Mouse (Mus musculus) lung, embryonic 15.5 days (tissue): ENCODE data around the gene Nr5a1. TPM values are rescaled to one million over a fixed set of nuclear protein-coding genes. Genes with fewer than 3 reads are reported as not detected.
A peak's percentile ranks its signal among the peaks of the same experiment; 100 is the strongest.

Experiments
- ATAC-seq: fragments of 200-750 bp; cut with Nextera tagmentation; 2 replicates; pipeline ENCODE4 v1.8.0; 2017; ENCODE audit warnings: moderate number of reproducible peaks, borderline replicate concordance; ENCODE audit not compliant: low FRiP score, low TSS enrichment; ENCODE audit errors: extremely low read depth
- H3K27ac ChIP-seq: fragments of 300-500 bp; sonication (generic); 2 replicates; pipeline ENCODE4 v1.5.1; 2015; ENCODE audit warnings: moderate library complexity, mild to moderate bottlenecking, inconsistent platforms
- H3K27me3 ChIP-seq: fragments of 300-500 bp; sonication (generic); 2 replicates; pipeline ENCODE4 v1.6.1; 2015; ENCODE audit warnings: inconsistent platforms
- H3K36me3 ChIP-seq: fragments of 300-500 bp; sonication (generic); 2 replicates; pipeline ENCODE4 v1.6.1; 2015; ENCODE audit warnings: inconsistent platforms
- H3K4me1 ChIP-seq: fragments of 300-500 bp; sonication (generic); 2 replicates; pipeline ENCODE4 v1.6.1; 2015; ENCODE audit warnings: inconsistent platforms
- H3K4me2 ChIP-seq: fragments of 300-500 bp; sonication (generic); 2 replicates; pipeline ENCODE4 v1.6.1; 2015; ENCODE audit warnings: inconsistent platforms, mild to moderate bottlenecking, moderate library complexity
- H3K4me3 ChIP-seq: fragments of 300-500 bp; sonication (generic); 2 replicates; pipeline ENCODE4 v1.5.1; 2015; ENCODE audit warnings: mild to moderate bottlenecking, inconsistent platforms
- H3K9ac ChIP-seq: fragments of 300-500 bp; sonication (generic); 2 replicates; pipeline ENCODE4 v1.6.1; 2015; ENCODE audit warnings: inconsistent platforms
- H3K9me3 ChIP-seq: fragments of 300-500 bp; sonication (generic); 2 replicates; pipeline ENCODE4 v1.6.1; 2016; ENCODE audit warnings: inconsistent platforms
- WGBS: fragments of 180-500 bp; shearing (Covaris S2); methylation state at CpG from one replicate; pipeline ENCODE4 v1.1.7; 2015; 5-methylcytosine and 5-hydroxymethylcytosine counted together
- polyA plus RNA-seq: library from polyadenylated mRNA; unstranded; fragments of >200 nt; fragmentation: Nextera tagmentation; extraction: Ambion mirVana; gene quantifications from 2 replicates; pipeline ENCODE4 v1.2.1, GENCODE M21; 2015

Gene Nr5a1
- polyA plus RNA-seq, 1 experiment from 2014 or later: 0.16 TPM

- no peaks in the 10 kb centered on the region for H3K9me3 ChIP-seq
- H3K27ac ChIP-seq: no peak overlapping the region
- H3K4me3 ChIP-seq: no peak overlapping the region
- 0 out of 2 replicates have a peak, but pooled peaks have one; percentile 12 for ATAC-seq
- H3K9ac ChIP-seq: no peak overlapping the region
- peaks cover 12% of the 10 kb centered on the region for H3K27me3 ChIP-seq
- H3K4me2 ChIP-seq: no peak overlapping the region
- no peaks in the 10 kb centered on the region for H3K36me3 ChIP-seq
- peaks cover 16% of the 10 kb centered on the region for H3K4me1 ChIP-seq
- 32% methylated on average over 8 of the region's 8 CpGs for WGBS
These were observed 4.3 kb upstream of the Nr5a1 start for GRCm38 (mm10) chr2:38718676-38719075.

GRCm38 (mm10) chr2:38717436-38717835 is 3.1 kb upstream of the Nr5a1 start:
- no peak overlapping the region for H3K9ac ChIP-seq
- H3K4me3 ChIP-seq: no peak overlapping the region
- no peaks in the 10 kb centered on the region for H3K9me3 ChIP-seq
- WGBS: 67% methylated on average over 2 of the region's 2 CpGs
- peaks cover 11% of the 10 kb centered on the region for H3K4me1 ChIP-seq
- H3K27ac ChIP-seq: no peak overlapping the region
- H3K36me3 ChIP-seq: no peaks in the 10 kb centered on the region
- H3K27me3 ChIP-seq: peaks cover 24% of the 10 kb centered on the region
- no peak for ATAC-seq
- no peak overlapping the region for H3K4me2 ChIP-seq

GRCm38 (mm10) chr2:38713596-38713995 is 746 bp downstream of the Nr5a1 start:
- H3K4me3 ChIP-seq: no peak overlapping the region
- peaks cover 62% of the 10 kb centered on the region for H3K27me3 ChIP-seq
- H3K9ac ChIP-seq: no peak overlapping the region
- peaks cover 20% of the 10 kb centered on the region for H3K4me1 ChIP-seq
- H3K36me3 ChIP-seq: no peaks in the 10 kb centered on the region
- no peak for ATAC-seq
- no peaks in the 10 kb centered on the region for H3K9me3 ChIP-seq
- no peak overlapping the region for H3K4me2 ChIP-seq
- no peak overlapping the region for H3K27ac ChIP-seq
- 75% methylated on average over 3 of the region's 3 CpGs for WGBS

DNA sequence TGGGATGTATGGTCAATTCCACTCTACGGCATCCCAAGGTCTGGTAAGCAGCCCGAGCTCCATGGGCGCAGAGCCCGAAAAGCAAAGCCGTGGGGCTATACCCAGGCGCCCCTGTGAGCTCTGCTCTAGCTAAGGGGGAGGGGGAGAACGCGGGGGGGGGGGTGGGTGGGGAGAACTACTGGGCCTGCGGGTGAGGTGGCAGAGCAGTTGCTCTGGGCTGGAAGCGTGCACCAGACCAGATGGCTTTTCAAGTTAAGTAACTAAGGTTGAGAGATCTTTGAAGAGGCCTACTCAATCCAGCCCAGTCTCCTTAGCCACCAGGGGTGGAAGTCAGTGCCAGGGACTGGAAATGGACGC is 1.6 kb downstream of the Nr5a1 start:
- Histone ChIP-seq H3K36me3 (no peaks in the 10 kb centered on the region), H3K4me2 (no peak overlapping the region), H3K9ac (no peak overlapping the region), H3K4me1 (peaks cover 19% of the 10 kb centered on the region), H3K4me3 (no peak overlapping the region), H3K27ac (no peak overlapping the region), H3K27me3 (peaks cover 71% of the 10 kb centered on the region), H3K9me3 (no peaks in the 10 kb centered on the region)
- WGBS: 42% methylated on average over 10 of the region's 11 CpGs
- ATAC-seq: no peak

- Histone ChIP-seq H3K9me3 (no peaks in the 10 kb centered on the region), H3K4me2 (peak overlapping the region; percentile 56), H3K27ac (no peak overlapping the region), H3K9ac (no peak overlapping the region), H3K27me3 (peaks cover 76% of the 10 kb centered on the region), H3K36me3 (no peaks in the 10 kb centered on the region), H3K4me3 (peak overlapping the region; percentile 35), H3K4me1 (peaks cover 19% of the 10 kb centered on the region)
- 6% methylated on average over 56 of the region's 58 CpGs for WGBS
- no peak for ATAC-seq
These were observed 2.1 kb downstream of the Nr5a1 start for GRCm38 (mm10) chr2:38712076-38712768.

DNA sequence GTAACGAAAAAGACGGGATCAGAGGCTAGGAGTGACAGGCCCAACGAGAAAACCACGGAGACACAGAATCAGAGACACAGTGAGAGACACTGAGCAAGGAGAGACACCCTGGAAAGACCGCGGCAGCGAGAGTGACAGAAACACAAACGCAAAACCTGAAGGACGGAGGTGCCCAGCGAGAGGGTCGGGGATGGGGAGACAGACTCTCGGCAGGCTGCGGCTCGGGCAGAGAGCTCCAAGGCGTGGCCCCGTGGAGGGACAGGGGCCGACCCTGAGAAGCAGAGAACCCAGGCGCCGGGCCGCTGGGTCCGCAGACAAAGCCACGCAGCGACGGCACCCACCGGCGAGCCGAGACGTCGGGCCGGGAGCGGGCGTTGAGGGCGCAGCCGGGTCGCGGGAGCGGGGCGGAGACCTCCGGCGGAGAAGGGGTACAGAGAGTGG is 2.9 kb downstream of the Nr5a1 start:
- H3K4me2 ChIP-seq: peak overlapping the region; percentile 56
- ATAC-seq: no peak
- H3K36me3 ChIP-seq: no peaks in the 10 kb centered on the region
- no peak overlapping the region for H3K27ac ChIP-seq
- H3K4me1 ChIP-seq: peaks cover 19% of the 10 kb centered on the region
- peak overlapping the region; percentile 35 for H3K4me3 ChIP-seq
- no peak overlapping the region for H3K9ac ChIP-seq
- H3K27me3 ChIP-seq: peaks cover 84% of the 10 kb centered on the region
- WGBS: 1% methylated on average over 40 of the region's 40 CpGs
- no peaks in the 10 kb centered on the region for H3K9me3 ChIP-seq

- no peaks in the 10 kb centered on the region for H3K9me3 ChIP-seq
- peaks cover 19% of the 10 kb centered on the region for H3K4me1 ChIP-seq
- peak overlapping the region; percentile 35 for H3K4me3 ChIP-seq
- H3K9ac ChIP-seq: no peak overlapping the region
- H3K27me3 ChIP-seq: peaks cover 93% of the 10 kb centered on the region
- no peak for ATAC-seq
- H3K36me3 ChIP-seq: no peaks in the 10 kb centered on the region
- peak overlapping the region; percentile 44 for H3K4me2 ChIP-seq
- WGBS: 1% methylated on average over 75 of the region's 75 CpGs
- no peak overlapping the region for H3K27ac ChIP-seq
These were observed 3.8 kb downstream of the Nr5a1 start for GRCm38 (mm10) chr2:38710304-38711241.

GRCm38 (mm10) chr2:38708907-38709688 is 5.2 kb downstream of the Nr5a1 start:
- no peaks in the 10 kb centered on the region for H3K36me3 ChIP-seq
- H3K27ac ChIP-seq: no peak overlapping the region
- H3K4me3 ChIP-seq: no peak overlapping the region
- H3K4me2 ChIP-seq: no peak overlapping the region
- H3K4me1 ChIP-seq: peaks cover 19% of the 10 kb centered on the region
- H3K9ac ChIP-seq: no peak overlapping the region
- ATAC-seq: no peak; the same call in 1 of the 2 replicates
- no peaks in the 10 kb centered on the region for H3K9me3 ChIP-seq
- WGBS: 23% methylated on average over 12 of the region's 12 CpGs
- peaks cover 100% of the 10 kb centered on the region for H3K27me3 ChIP-seq

DNA sequence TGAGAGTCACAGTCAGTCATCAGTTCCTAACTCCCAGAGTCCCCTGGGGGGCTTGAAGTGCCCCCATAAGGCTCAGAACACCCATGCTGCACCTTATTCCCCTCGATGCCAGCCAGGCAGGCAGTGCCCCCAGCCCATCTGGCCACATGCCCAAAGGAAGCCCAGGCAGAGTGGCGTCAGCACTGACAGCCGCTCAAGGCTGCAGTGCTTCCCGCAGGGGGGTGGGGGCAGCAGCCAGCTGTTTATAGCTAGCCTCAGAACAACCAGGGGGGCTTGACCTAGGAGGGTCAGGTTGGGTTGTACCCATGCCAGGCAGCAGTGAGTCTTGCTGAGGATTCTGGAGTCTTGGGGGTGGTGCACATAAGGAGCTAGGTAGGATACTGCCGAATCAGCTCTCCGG is 7.7 kb downstream of the Nr5a1 start:
- no peaks in the 10 kb centered on the region for H3K36me3 ChIP-seq
- peaks cover 15% of the 10 kb centered on the region for H3K4me1 ChIP-seq
- H3K4me3 ChIP-seq: no peak overlapping the region
- H3K27me3 ChIP-seq: peaks cover 76% of the 10 kb centered on the region
- no peak overlapping the region for H3K27ac ChIP-seq
- H3K9ac ChIP-seq: no peak overlapping the region
- ATAC-seq: no peak
- WGBS: 28% methylated on average over 6 of the region's 6 CpGs
- H3K4me2 ChIP-seq: no peak overlapping the region
- no peaks in the 10 kb centered on the region for H3K9me3 ChIP-seq

- H3K9me3 ChIP-seq: no peaks in the 10 kb centered on the region
- no peak for ATAC-seq
- no peak overlapping the region for H3K27ac ChIP-seq
- peaks cover 60% of the 10 kb centered on the region for H3K27me3 ChIP-seq
- H3K4me1 ChIP-seq: no peaks in the 10 kb centered on the region
- no peak overlapping the region for H3K4me3 ChIP-seq
- no peak overlapping the region for H3K9ac ChIP-seq
- WGBS: 39% methylated on average over 4 of the region's 4 CpGs
- no peak overlapping the region for H3K4me2 ChIP-seq
- H3K36me3 ChIP-seq: no peaks in the 10 kb centered on the region
These were observed 9.3 kb downstream of the Nr5a1 start for GRCm38 (mm10) chr2:38705036-38705435.

DNA sequence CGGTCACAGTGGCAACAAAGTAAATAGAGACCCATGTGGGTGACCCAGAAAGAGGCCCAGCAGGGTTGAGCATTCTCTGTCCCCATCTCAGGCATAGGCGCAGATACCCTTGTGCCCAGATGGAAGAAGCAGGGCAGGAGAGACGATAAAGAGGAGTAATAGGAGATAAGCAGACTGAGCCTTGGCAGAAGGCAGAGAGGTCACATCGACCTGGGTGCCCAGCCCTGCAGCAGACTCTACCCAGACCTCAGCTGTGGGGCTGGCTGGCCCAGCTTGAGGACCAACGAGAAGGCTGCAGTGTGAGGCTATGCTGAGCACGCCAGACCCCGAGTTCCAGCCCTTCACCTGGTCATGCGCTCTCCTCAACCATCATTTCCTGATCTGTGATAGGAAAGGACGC is 10.0 kb downstream of the Nr5a1 start:
- Histone ChIP-seq H3K27ac (no peak overlapping the region), H3K27me3 (peaks cover 56% of the 10 kb centered on the region), H3K4me3 (no peak overlapping the region), H3K9ac (no peak overlapping the region), H3K36me3 (no peaks in the 10 kb centered on the region), H3K4me1 (no peaks in the 10 kb centered on the region), H3K4me2 (no peak overlapping the region), H3K9me3 (no peaks in the 10 kb centered on the region)
- no peak for ATAC-seq
- WGBS: 70% methylated on average over 9 of the region's 9 CpGs
